Mouse (Mus musculus): ENCODE results near the gene Gm20388. TPM values are rescaled to one million over a fixed set of nuclear protein-coding genes. Genes with fewer than 3 reads are reported as not detected.

Gm20388 gene
- polyA plus RNA-seq, 1 experiment = 10.6 TPM

GRCm38 (mm10) chr8:120337627-120338026 lies 427.0 kb downstream of the Gm20388 start:
- Histone ChIP-seq H3K27ac (ENCODE audit: control insufficient read depth, insufficient read depth, low read depth, low read length, poor library complexity) (no peak overlapping the region), H3K4me1 (ENCODE audit: control insufficient read depth, insufficient read depth, low read length) (peaks cover 1% of the 10 kb centered on the region; the same call in 1 of the 2 replicates), H3K4me3 (replicated peaks; ENCODE audit: control insufficient read depth, low read depth, low read length) (no peak overlapping the region)
- no peak for TF ChIP-seq CTCF (IDR thresholded peaks at IDR 0.05; ENCODE audit: control insufficient read depth, insufficient read depth, low read length)
- no peak for TF ChIP-seq POLR2A (IDR thresholded peaks at IDR 0.05; ENCODE audit: borderline replicate concordance, control insufficient read depth, low read depth, low read length)
- WGBS = 60% methylated on average over 5 of the region's 5 CpGs

- 79% methylated on average over 7 of the region's 7 CpGs for WGBS
- H3K4me3 ChIP-seq (replicated peaks; ENCODE audit: control insufficient read depth, low read depth, low read length) = no peak overlapping the region
- no peak overlapping the region for H3K27ac ChIP-seq (ENCODE audit: control insufficient read depth, insufficient read depth, low read depth, low read length, poor library complexity)
- H3K4me1 ChIP-seq (ENCODE audit: control insufficient read depth, insufficient read depth, low read length) = peaks cover 3% of the 10 kb centered on the region
- TF ChIP-seq POLR2A (IDR thresholded peaks at IDR 0.05; ENCODE audit: borderline replicate concordance, control insufficient read depth, low read depth, low read length) (no peak), CTCF (IDR thresholded peaks at IDR 0.05; ENCODE audit: control insufficient read depth, insufficient read depth, low read length) (no peak)
Observed at GRCm38 (mm10) chr8:120338678-120339077, 428.0 kb downstream of the Gm20388 start.

- Histone ChIP-seq H3K4me3 (replicated peaks; ENCODE audit: control insufficient read depth, low read depth, low read length) (no peak overlapping the region), H3K4me1 (ENCODE audit: control insufficient read depth, insufficient read depth, low read length) (peaks cover 4% of the 10 kb centered on the region), H3K27ac (ENCODE audit: control insufficient read depth, insufficient read depth, low read depth, low read length, poor library complexity) (no peak overlapping the region)
- TF ChIP-seq CTCF (IDR thresholded peaks at IDR 0.05; ENCODE audit: control insufficient read depth, insufficient read depth, low read length) (no peak), POLR2A (IDR thresholded peaks at IDR 0.05; ENCODE audit: borderline replicate concordance, control insufficient read depth, low read depth, low read length) (no peak)
- 60% methylated on average over 7 of the region's 8 CpGs for WGBS
Observed at GRCm38 (mm10) chr8:120339743-120340142, 429.1 kb downstream of the Gm20388 start.

- peaks cover 6% of the 10 kb centered on the region for H3K4me1 ChIP-seq (ENCODE audit: control insufficient read depth, insufficient read depth, low read length)
- 82% methylated on average over 10 of the region's 10 CpGs for WGBS
- H3K27ac ChIP-seq (ENCODE audit: control insufficient read depth, insufficient read depth, low read depth, low read length, poor library complexity) = no peak overlapping the region
- H3K4me3 ChIP-seq (replicated peaks; ENCODE audit: control insufficient read depth, low read depth, low read length) = no peak overlapping the region
- TF ChIP-seq CTCF (IDR thresholded peaks at IDR 0.05; ENCODE audit: control insufficient read depth, insufficient read depth, low read length) (no peak), POLR2A (IDR thresholded peaks at IDR 0.05; ENCODE audit: borderline replicate concordance, control insufficient read depth, low read depth, low read length) (no peak)
Observed at GRCm38 (mm10) chr8:120341124-120341523, 430.5 kb downstream of the Gm20388 start.

- no peak overlapping the region for H3K27ac ChIP-seq (ENCODE audit: control insufficient read depth, insufficient read depth, low read depth, low read length, poor library complexity)
- 16% methylated on average over 7 of the region's 7 CpGs for WGBS
- no peak for TF ChIP-seq CTCF (IDR thresholded peaks at IDR 0.05; ENCODE audit: control insufficient read depth, insufficient read depth, low read length)
- no peak for TF ChIP-seq POLR2A (IDR thresholded peaks at IDR 0.05; ENCODE audit: borderline replicate concordance, control insufficient read depth, low read depth, low read length)
- H3K4me3 ChIP-seq (replicated peaks; ENCODE audit: control insufficient read depth, low read depth, low read length) = no peak overlapping the region
- H3K4me1 ChIP-seq (ENCODE audit: control insufficient read depth, insufficient read depth, low read length) = peaks cover 6% of the 10 kb centered on the region
Observed at GRCm38 (mm10) chr8:120342847-120343548, 432.4 kb downstream of the Gm20388 start.

GRCm38 (mm10) chr8:120343582-120343981 lies 432.9 kb downstream of the Gm20388 start:
- Histone ChIP-seq H3K27ac (ENCODE audit: control insufficient read depth, insufficient read depth, low read depth, low read length, poor library complexity) (no peak overlapping the region; the same call in 1 of the 2 replicates), H3K4me1 (ENCODE audit: control insufficient read depth, insufficient read depth, low read length) (peaks cover 6% of the 10 kb centered on the region)
- 7% methylated on average over 12 of the region's 12 CpGs for WGBS

GRCm38 (mm10) chr8:120344166-120344565 lies 433.5 kb downstream of the Gm20388 start:
- Histone ChIP-seq H3K27ac (ENCODE audit: control insufficient read depth, insufficient read depth, low read depth, low read length, poor library complexity) (peak overlapping the region; percentile 6; the same call in 1 of the 2 replicates), H3K4me3 (replicated peaks; ENCODE audit: control insufficient read depth, low read depth, low read length) (no peak overlapping the region), H3K4me1 (ENCODE audit: control insufficient read depth, insufficient read depth, low read length) (peaks cover 6% of the 10 kb centered on the region)
- no peak for TF ChIP-seq CTCF (IDR thresholded peaks at IDR 0.05; ENCODE audit: control insufficient read depth, insufficient read depth, low read length)
- no peak for TF ChIP-seq POLR2A (IDR thresholded peaks at IDR 0.05; ENCODE audit: borderline replicate concordance, control insufficient read depth, low read depth, low read length)
- WGBS = 1% methylated on average over 4 of the region's 4 CpGs

More at GRCm38 (mm10) chr8:120343582-120343981, 432.9 kb downstream of the Gm20388 start:
- H3K4me3 ChIP-seq (replicated peaks; ENCODE audit: control insufficient read depth, low read depth, low read length) = no peak overlapping the region
- TF ChIP-seq CTCF (IDR thresholded peaks at IDR 0.05; ENCODE audit: control insufficient read depth, insufficient read depth, low read length) = no peak
- no peak for TF ChIP-seq POLR2A (IDR thresholded peaks at IDR 0.05; ENCODE audit: borderline replicate concordance, control insufficient read depth, low read depth, low read length)

- peak overlapping the region; percentile 42; the same call in 1 of the 2 replicates for H3K27ac ChIP-seq (ENCODE audit: control insufficient read depth, insufficient read depth, low read depth, low read length, poor library complexity)
- no peak overlapping the region for H3K4me3 ChIP-seq (replicated peaks; ENCODE audit: control insufficient read depth, low read depth, low read length)
- H3K4me1 ChIP-seq (ENCODE audit: control insufficient read depth, insufficient read depth, low read length) = peaks cover 6% of the 10 kb centered on the region
- 16% methylated on average over 13 of the region's 13 CpGs for WGBS
- no peak for TF ChIP-seq CTCF (IDR thresholded peaks at IDR 0.05; ENCODE audit: control insufficient read depth, insufficient read depth, low read length)
- TF ChIP-seq POLR2A (IDR thresholded peaks at IDR 0.05; ENCODE audit: borderline replicate concordance, control insufficient read depth, low read depth, low read length) = no peak
Observed at GRCm38 (mm10) chr8:120344583-120344982, 433.9 kb downstream of the Gm20388 start.

Data from bone marrow, adult 2 months (tissue).